Mouse (Mus musculus) common myeloid progenitor, adult 5-6 weeks (primary cell): ENCODE measurements at regions not wholly inside any gene's neighbourhood (a gene's known extent, or its start where the extent isn't known, plus 50 kb on each side); places are given as distances from the start of the nearest gene placed in this dataset.
"Not testable (repeated sequence)": the region's sequence is repeated elsewhere in the genome, so short reads cannot be mapped to it uniquely, and the experiment has no call there.

Source experiments
- ATAC-seq: replicated peaks from 2 replicates; pipeline ENCODE4 v1.8.0; 2016; ENCODE audit warnings: low read depth, mild to moderate bottlenecking, moderate TSS enrichment, inconsistent platforms; ENCODE audit not compliant: poor library complexity, severe bottlenecking

GRCm38 (mm10) chr14:53832553-53832952, 421.4 kb downstream of the Dad1 start:
- ATAC-seq: no peak

- ATAC-seq: no peak
Measured at GRCm38 (mm10) chr14:53831651-53832050, 422.3 kb downstream of the Dad1 start.

- ATAC-seq: no peak
Measured at GRCm38 (mm10) chr14:53830717-53831116, 423.2 kb downstream of the Dad1 start.

- no peak for ATAC-seq
Measured at GRCm38 (mm10) chr14:53826782-53827181, 427.1 kb downstream of the Dad1 start.

GRCm38 (mm10) chr14:53806231-53806630, 447.7 kb downstream of the Dad1 start:
- ATAC-seq: peak; percentile 50; the same call in 1 of the 2 replicates

- peak; percentile 82 for ATAC-seq
Measured at GRCm38 (mm10) chr14:53803698-53804620, 449.9 kb downstream of the Dad1 start.

- ATAC-seq: no peak
Measured at GRCm38 (mm10) chr14:53802547-53802946, 451.4 kb downstream of the Dad1 start.

GRCm38 (mm10) chr14:53800508-53801136, 453.3 kb downstream of the Dad1 start:
- peak; percentile 46 for ATAC-seq

GRCm38 (mm10) chr14:53795160-53795559, 458.7 kb downstream of the Dad1 start:
- peak; percentile 69; the same call in 1 of the 2 replicates for ATAC-seq

GRCm38 (mm10) chr14:53794527-53794926, 459.4 kb downstream of the Dad1 start:
- ATAC-seq: no peak

- ATAC-seq: not testable (repeated sequence)
Measured at GRCm38 (mm10) chr14:53792432-53792831, 461.5 kb downstream of the Dad1 start.

GRCm38 (mm10) chr14:53785547-53785946, 468.4 kb downstream of the Dad1 start:
- ATAC-seq: not testable (repeated sequence)

GRCm38 (mm10) chr14:53777375-53777774, 476.5 kb downstream of the Dad1 start:
- no peak for ATAC-seq

GRCm38 (mm10) chr14:53776717-53777116, 477.2 kb downstream of the Dad1 start:
- ATAC-seq: peak; percentile 83

GRCm38 (mm10) chr14:53766501-53766900, 487.4 kb downstream of the Dad1 start:
- ATAC-seq: peak; percentile 76

GRCm38 (mm10) chr14:53765918-53766317, 488.0 kb downstream of the Dad1 start:
- ATAC-seq: not testable (repeated sequence)

GRCm38 (mm10) chr14:53760578-53760977, 493.3 kb downstream of the Dad1 start:
- ATAC-seq: peak; percentile 71

GRCm38 (mm10) chr14:53757782-53758181, 496.1 kb downstream of the Dad1 start:
- ATAC-seq: peak; percentile 74

GRCm38 (mm10) chr14:53757095-53757494, 496.8 kb downstream of the Dad1 start:
- peak; percentile 31; the same call in 1 of the 2 replicates for ATAC-seq

GRCm38 (mm10) chr14:53750703-53751441, 503.0 kb downstream of the Dad1 start:
- peak; percentile 83 for ATAC-seq
